ENCODE assay signal across 8 mouse cellular contexts in genomic region chr2:143916229-143916628, GRCm38 (mm10). TPM values are rescaled to one million over a fixed set of nuclear protein-coding genes. Genes with fewer than 3 reads are reported as not detected.
DNase-seq lines count a peak whose midpoint lies in the region; ATAC-seq and TF ChIP-seq lines count a peak whose summit lies in the region.

No protein-coding gene starts in this region.

- H3K9me3 ChIP-seq in neural tube, embryonic 11.5 days (ENCODE audit: control insufficient read depth, low read length): no peaks in the 10 kb centered on the region
- H3K9me3 ChIP-seq in hindbrain, embryonic 16.5 days (ENCODE audit: control insufficient read depth, low read length): no peaks in the 10 kb centered on the region
- no peaks in the 10 kb centered on the region for H3K9me3 ChIP-seq in limb, embryonic 14.5 days (ENCODE audit: control insufficient read depth, low read length)
- no peaks in the 10 kb centered on the region for H3K9me3 ChIP-seq in midbrain, embryonic 15.5 days

- peak overlapping the region; percentile 80 for H3K4me3 ChIP-seq in neural tube, embryonic 11.5 days (ENCODE audit: low read depth, low read length)
- peak overlapping the region; percentile 65 for H3K4me3 ChIP-seq in hindbrain, embryonic 16.5 days (ENCODE audit: low read length)
- H3K4me3 ChIP-seq in limb, embryonic 14.5 days (replicated peaks; ENCODE audit: low read length): peak overlapping the region; percentile 67
- peak overlapping the region; percentile 81 for H3K4me3 ChIP-seq in midbrain, embryonic 15.5 days

- no peak for TF ChIP-seq POLR2A in limb, embryonic 14.5 days (IDR thresholded peaks at IDR 0.05; ENCODE audit: borderline replicate concordance, extremely low read depth, insufficient read depth, insufficient read length)

- ATAC-seq in neural tube, embryonic 11.5 days (ENCODE audit: insufficient read depth, low FRiP score, low TSS enrichment): no peak
- ATAC-seq in common myeloid progenitor, adult 5-6 weeks (replicated peaks; ENCODE audit: low read depth, poor library complexity, severe bottlenecking): peak; percentile 33
- ATAC-seq in hindbrain, embryonic 16.5 days: no peak
- no peak for ATAC-seq in limb, embryonic 14.5 days (ENCODE audit: low FRiP score, low read depth)
- ATAC-seq in midbrain, embryonic 15.5 days (replicated peaks): no peak
- no peak for ATAC-seq in cerebellum, adult (ENCODE audit: insufficient number of reproducible peaks, low FRiP score, low TSS enrichment)

- no peak overlapping the region for H3K27ac ChIP-seq in neural tube, embryonic 11.5 days (ENCODE audit: low read depth, low read length)
- H3K27ac ChIP-seq in hindbrain, embryonic 16.5 days (ENCODE audit: low read depth, low read length): peak overlapping the region; percentile 86
- H3K27ac ChIP-seq in limb, embryonic 14.5 days (replicated peaks; ENCODE audit: low read depth, low read length): no peak overlapping the region
- peak overlapping the region; percentile 93 for H3K27ac ChIP-seq in midbrain, embryonic 15.5 days

- DNase-seq in neural tube, embryonic 11.5 days (ENCODE audit: low spot score): no peak
- no peak for DNase-seq in neural tube, embryonic 10.5 days (ENCODE audit: extremely low spot score, low spot score)
- peak; percentile 23 for DNase-seq in limb, embryonic 14.5 days (ENCODE audit: low spot score)
- no peak for DNase-seq in Muller cell, postnatal 12 days (ENCODE audit: inconsistent ontology term)

- H3K36me3 ChIP-seq in neural tube, embryonic 11.5 days (ENCODE audit: control insufficient read depth, insufficient read depth, low read length): no peaks in the 10 kb centered on the region
- H3K36me3 ChIP-seq in hindbrain, embryonic 16.5 days (ENCODE audit: control insufficient read depth, insufficient read depth, low read length): no peaks in the 10 kb centered on the region
- no peaks in the 10 kb centered on the region for H3K36me3 ChIP-seq in limb, embryonic 14.5 days (ENCODE audit: control insufficient read depth, insufficient read depth, low read length)
- H3K36me3 ChIP-seq in midbrain, embryonic 15.5 days (replicated peaks): no peaks in the 10 kb centered on the region

- no peaks in the 10 kb centered on the region for H3K27me3 ChIP-seq in neural tube, embryonic 11.5 days (ENCODE audit: control insufficient read depth, insufficient read depth, low read length)
- no peaks in the 10 kb centered on the region for H3K27me3 ChIP-seq in hindbrain, embryonic 16.5 days (replicated peaks; ENCODE audit: control insufficient read depth, insufficient read depth, low read length)
- H3K27me3 ChIP-seq in limb, embryonic 14.5 days (ENCODE audit: control insufficient read depth, insufficient read depth, low read length): no peaks in the 10 kb centered on the region
- H3K27me3 ChIP-seq in midbrain, embryonic 15.5 days (replicated peaks): no peaks in the 10 kb centered on the region

- peak overlapping the region; percentile 75 for H3K4me2 ChIP-seq in neural tube, embryonic 11.5 days (ENCODE audit: low read depth)
- peak overlapping the region; percentile 76 for H3K4me2 ChIP-seq in hindbrain, embryonic 16.5 days (ENCODE audit: low read length)
- peak overlapping the region; percentile 78 for H3K4me2 ChIP-seq in limb, embryonic 14.5 days (replicated peaks; ENCODE audit: low read depth, low read length, severe bottlenecking)
- H3K4me2 ChIP-seq in midbrain, embryonic 15.5 days: peak overlapping the region; percentile 85

- peak overlapping the region; percentile 74 for H3K9ac ChIP-seq in neural tube, embryonic 11.5 days (ENCODE audit: low read length)
- H3K9ac ChIP-seq in hindbrain, embryonic 16.5 days (ENCODE audit: low read depth, low read length): peak overlapping the region; percentile 83
- peak overlapping the region; percentile 80; the same call in 1 of the 2 replicates for H3K9ac ChIP-seq in limb, embryonic 14.5 days (ENCODE audit: low read depth, low read length, severe bottlenecking)
- peak overlapping the region; percentile 83 for H3K9ac ChIP-seq in midbrain, embryonic 15.5 days

- H3K4me1 ChIP-seq in neural tube, embryonic 11.5 days (ENCODE audit: control insufficient read depth, insufficient read depth, low read length): peaks cover 7% of the 10 kb centered on the region; the same call in 1 of the 2 replicates
- H3K4me1 ChIP-seq in hindbrain, embryonic 16.5 days (ENCODE audit: control insufficient read depth, insufficient read depth, low read depth, low read length): peaks cover 26% of the 10 kb centered on the region
- peaks cover 27% of the 10 kb centered on the region for H3K4me1 ChIP-seq in limb, embryonic 14.5 days (ENCODE audit: control insufficient read depth, insufficient read depth, low read length)
- peaks cover 42% of the 10 kb centered on the region for H3K4me1 ChIP-seq in midbrain, embryonic 15.5 days

- WGBS in neural tube, embryonic 11.5 days: 13% methylated on average over 5 of the region's 5 CpGs
- whole genome bisulfite sequencing in hindbrain, embryonic 16.5 days: 8% methylated on average over 5 of the region's 5 CpGs
- 3% methylated on average over 5 of the region's 5 CpGs for WGBS in limb, embryonic 14.5 days
- WGBS in midbrain, embryonic 15.5 days: 12% methylated on average over 5 of the region's 5 CpGs

RNA-seq across cellular contexts. Expression of gene Dstn, which starts 1.1 kb away (rescaled TPM):
- 409 and 413 TPM in 2 replicates for polyA plus RNA-seq in neural tube, embryonic 11.5 days (2014; fragmentation: Nextera tagmentation; extraction: Ambion mirVana)
- total RNA-seq in common myeloid progenitor, adult 5-6 weeks (2017): 85.4 and 94.1 TPM in 2 replicates
- 431 and 440 TPM in 2 replicates for polyA plus RNA-seq in hindbrain, embryonic 16.5 days (2015; fragmentation: Nextera tagmentation; extraction: Ambion mirVana)
- polyA plus RNA-seq in limb, embryonic 14.5 days (2012; rRNA removed): 88.1 and 111 TPM in 2 replicates
- polyA plus RNA-seq in limb, embryonic 14.5 days (2014; fragmentation: Nextera tagmentation; extraction: Ambion mirVana): 420 and 437 TPM in 2 replicates
- 385 and 388 TPM in 2 replicates for polyA plus RNA-seq in midbrain, embryonic 15.5 days (2015; fragmentation: Nextera tagmentation; extraction: Ambion mirVana)

RNA-seq across cellular contexts. Expression of gene Bfsp1, which starts 53.3 kb away (rescaled TPM):
- polyA plus RNA-seq in neural tube, embryonic 11.5 days (2014; fragmentation: Nextera tagmentation; extraction: Ambion mirVana): 0.82 and 0.97 TPM in 2 replicates
- total RNA-seq in common myeloid progenitor, adult 5-6 weeks (2017): not detected in 2 replicates
- polyA plus RNA-seq in hindbrain, embryonic 16.5 days (2015; fragmentation: Nextera tagmentation; extraction: Ambion mirVana): 0.85 and 2.0 TPM in 2 replicates
- 1.9 and 2.2 TPM in 2 replicates for polyA plus RNA-seq in limb, embryonic 14.5 days (2012; rRNA removed)
- polyA plus RNA-seq in limb, embryonic 14.5 days (2014; fragmentation: Nextera tagmentation; extraction: Ambion mirVana): 2.3 and 3.1 TPM in 2 replicates
- 1.8 and 1.9 TPM in 2 replicates for polyA plus RNA-seq in midbrain, embryonic 15.5 days (2015; fragmentation: Nextera tagmentation; extraction: Ambion mirVana)

Comparison
In these comparisons a context has a peak if more than half of its experiments do, and no peak if none do; other contexts are left out.
1. H3K27ac ChIP-seq: peak in hindbrain, embryonic 16.5 days (single experiment) and midbrain, embryonic 15.5 days (single experiment); none in neural tube, embryonic 11.5 days (single experiment) and limb, embryonic 14.5 days (single experiment).
2. Peak in every context shown above with its lines, with median percentiles within 50 percentile points of each other: H3K4me2 ChIP-seq, H3K4me3 ChIP-seq and H3K9ac ChIP-seq.